Mouse (Mus musculus) intestine, postnatal 0 days (tissue): Measurements from ENCODE around the gene Colgalt1. TPM values are rescaled to one million over a fixed set of nuclear protein-coding genes. Genes with fewer than 3 reads are reported as not detected.

Source experiments
- ATAC-seq: fragments of 200-750 bp; cut with Nextera tagmentation; 2 replicates; pipeline ENCODE4 v1.8.0; 2017; ENCODE audit warnings: mild to moderate bottlenecking, moderate TSS enrichment, moderate library complexity
- H3K27ac ChIP-seq: fragments of 300-500 bp; sonication (generic); 2 replicates; pipeline ENCODE4 v1.5.1; 2014; ENCODE audit warnings: mild to moderate bottlenecking, low read depth, low read length, moderate library complexity
- H3K27me3 ChIP-seq: fragments of 300-500 bp; sonication (generic); replicated peaks from 2 replicates; pipeline ENCODE4 v1.6.1; 2014; ENCODE audit warnings: low read length, mixed read lengths; ENCODE audit not compliant: control insufficient read depth, insufficient read depth
- H3K36me3 ChIP-seq: fragments of 300-500 bp; sonication (generic); 2 replicates; pipeline ENCODE4 v1.6.1; 2014; ENCODE audit warnings: mild to moderate bottlenecking, moderate library complexity; ENCODE audit not compliant: control insufficient read depth, insufficient read depth
- H3K4me1 ChIP-seq: fragments of 300-500 bp; sonication (generic); replicated peaks from 2 replicates; pipeline ENCODE4 v1.6.1; 2014; ENCODE audit warnings: antibody characterized with exemption, low read length, mixed read lengths; ENCODE audit not compliant: control insufficient read depth, insufficient read depth
- H3K4me2 ChIP-seq: fragments of 300-500 bp; sonication (generic); replicated peaks from 2 replicates; pipeline ENCODE4 v1.6.1; 2014; ENCODE audit warnings: low read depth, mild to moderate bottlenecking, moderate library complexity
- H3K4me3 ChIP-seq: fragments of 300-500 bp; sonication (generic); 2 replicates; pipeline ENCODE4 v1.5.1; 2014; ENCODE audit warnings: low read depth, low read length
- H3K9ac ChIP-seq: fragments of 300-500 bp; sonication (generic); 2 replicates; pipeline ENCODE4 v1.6.1; 2014; ENCODE audit warnings: mild to moderate bottlenecking, low read depth, low read length
- H3K9me3 ChIP-seq: fragments of 300-500 bp; sonication (generic); 2 replicates; pipeline ENCODE4 v1.6.1; 2016; ENCODE audit warnings: mixed run types; ENCODE audit not compliant: control insufficient read depth
- CTCF ChIP-seq: sonication (generic); IDR thresholded peaks from 2 replicates; pipeline ENCODE4 v1.5.1; 2016; ENCODE audit warnings: low read depth, mild to moderate bottlenecking, control low read depth, antibody characterized with exemption, moderate library complexity
- WGBS: fragments of 180-500 bp; shearing (Covaris S2); extraction: QIAGEN DNeasy Blood & Tissue Kit; methylation state at CpG from one replicate; pipeline ENCODE4 v1.1.7; 2014; 5-methylcytosine and 5-hydroxymethylcytosine counted together
- polyA plus RNA-seq: library from polyadenylated mRNA; unstranded; fragments of >200 nt; fragmentation: Nextera tagmentation; extraction: Ambion mirVana; gene quantifications from 2 replicates; pipeline ENCODE4 v1.2.1, GENCODE M21; 2015

Colgalt1 gene
- polyA plus RNA-seq, 1 experiment from 2014 or later, result 44.5 TPM

DNA sequence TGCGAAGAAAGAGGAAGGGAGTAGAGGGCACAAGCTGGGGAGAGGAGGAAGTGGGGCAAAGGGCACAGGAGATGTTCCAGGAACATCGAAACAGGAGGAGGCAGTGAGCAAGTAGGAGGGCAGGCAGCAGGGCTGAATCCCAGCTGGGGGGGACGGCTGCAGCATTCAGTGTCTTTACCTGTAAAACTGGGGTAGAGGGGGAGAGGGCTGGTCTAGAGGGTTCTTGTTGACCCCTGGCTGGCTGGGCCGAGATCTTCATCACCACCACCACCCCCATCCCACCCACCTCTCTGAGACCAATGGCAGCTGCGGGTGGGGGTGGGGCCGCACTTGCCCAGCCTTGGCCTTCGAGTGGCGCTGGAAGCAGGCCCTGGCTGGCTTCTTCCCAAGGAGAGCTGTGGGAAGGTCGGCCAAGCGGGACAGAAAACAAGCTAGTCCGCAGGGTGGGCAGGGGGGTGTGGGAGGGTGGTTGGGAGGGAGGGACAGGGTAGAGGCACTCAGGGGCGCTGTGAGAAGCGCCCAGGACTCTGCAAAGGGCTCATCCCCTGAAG is 42.3 kb upstream of the Colgalt1 start, which contains the start of gene Slc27a1:
Slc27a1 (plus strand) TSS at position 496 of the 551 bp plus-strand sequence.
- Histone ChIP-seq H3K27me3 (no peaks in the 10 kb centered on the region), H3K4me1 (peaks cover 2% of the 10 kb centered on the region), H3K9ac (peak within 1 kb of the TSS; percentile 55), H3K27ac (peak within 1 kb of the TSS; percentile 82), H3K4me2 (peak within 1 kb of the TSS; percentile 83), H3K9me3 (no peaks in the 10 kb centered on the region; the same call in 1 of the 2 replicates), H3K36me3 (no peaks in the 10 kb centered on the region), H3K4me3 (peak within 1 kb of the TSS; percentile 47)
- no peak for TF ChIP-seq CTCF
- WGBS, result 23% methylated on average over 12 of the region's 13 CpGs
- ATAC-seq, result no peak

DNA sequence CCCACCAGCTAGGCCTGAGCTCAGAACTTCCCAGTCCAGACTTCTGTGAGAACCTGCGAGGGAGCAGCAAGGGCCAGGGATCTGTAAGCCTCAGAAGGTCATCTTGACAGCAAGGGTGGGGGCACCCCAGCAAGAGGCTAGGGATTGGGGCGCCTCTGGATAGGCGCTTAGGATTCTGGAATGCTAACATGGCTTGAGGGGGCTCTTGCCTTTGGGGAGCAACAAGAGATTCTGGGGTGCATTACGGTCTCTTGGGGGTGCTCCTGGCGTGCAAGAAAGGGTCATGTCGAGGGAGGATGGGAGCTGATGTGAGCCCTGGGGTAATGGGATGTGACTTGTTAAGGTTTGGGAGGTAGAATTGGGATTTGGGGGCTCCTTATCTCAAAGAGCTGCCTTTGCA is 41.9 kb upstream of the Colgalt1 start:
- no peak for ATAC-seq

DNA sequence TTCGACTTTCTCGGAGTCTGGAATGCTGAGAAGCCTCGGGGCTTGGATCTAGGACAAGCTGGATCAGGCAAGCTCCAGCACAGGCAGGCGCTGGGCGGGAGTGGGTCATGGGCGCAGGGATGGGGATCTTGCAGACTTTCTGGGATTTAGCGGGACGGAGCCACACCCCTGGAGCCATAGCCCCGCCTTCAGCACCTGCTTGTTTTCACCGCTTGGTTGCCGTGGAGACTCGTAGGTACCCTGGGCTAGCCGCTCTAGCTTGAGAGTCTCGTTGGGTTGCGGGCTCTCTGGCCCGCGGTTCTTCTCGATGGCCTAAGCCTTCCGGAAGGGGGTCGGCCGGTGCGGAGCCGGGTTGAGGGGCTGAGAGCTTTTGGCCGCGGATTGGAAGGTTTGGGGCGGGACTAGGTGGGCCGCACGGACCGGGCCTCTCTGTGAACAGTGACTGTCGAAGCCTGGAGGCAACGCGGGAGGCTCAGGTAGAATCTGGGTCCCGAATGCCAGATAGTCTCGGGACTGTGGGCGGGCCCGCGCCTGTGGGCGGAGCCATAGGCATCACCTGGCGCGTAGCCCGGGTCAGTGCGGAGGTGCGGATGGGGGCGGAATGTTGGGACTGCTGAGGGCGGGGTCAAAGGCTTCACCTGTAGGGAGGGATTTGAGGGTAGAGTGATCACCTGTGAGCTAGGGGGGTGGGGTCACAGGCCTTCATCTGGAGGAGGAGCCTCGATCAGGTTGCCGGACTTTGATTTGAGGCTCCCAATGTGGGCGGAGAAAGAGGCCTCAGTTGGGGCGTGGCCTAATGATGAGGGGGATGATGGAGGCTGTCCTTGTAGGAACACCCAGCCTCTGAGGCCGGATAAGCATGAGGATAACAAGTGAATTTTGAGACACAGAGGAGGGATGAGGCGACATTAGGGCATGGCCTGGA is 41.2 kb upstream of the Colgalt1 start:
- Histone ChIP-seq H3K9me3 (no peaks in the 10 kb centered on the region), H3K9ac (peak overlapping the region; percentile 55), H3K4me2 (peak overlapping the region; percentile 83), H3K4me1 (peaks cover 2% of the 10 kb centered on the region), H3K27ac (peak overlapping the region; percentile 82), H3K36me3 (no peaks in the 10 kb centered on the region), H3K4me3 (peak overlapping the region; percentile 47), H3K27me3 (no peaks in the 10 kb centered on the region)
- no peak for TF ChIP-seq CTCF
- under 1% methylated on average over 51 of the region's 51 CpGs for WGBS
- ATAC-seq, result peak; percentile 90

More for the DNA sequence above, 41.9 kb upstream of the Colgalt1 start:
- Histone ChIP-seq H3K9ac (no peak overlapping the region; the same call in 1 of the 2 replicates), H3K4me2 (peak overlapping the region; percentile 83), H3K9me3 (no peaks in the 10 kb centered on the region; the same call in 1 of the 2 replicates), H3K27ac (no peak overlapping the region), H3K36me3 (no peaks in the 10 kb centered on the region), H3K4me3 (peak overlapping the region; percentile 47; the same call in 1 of the 2 replicates), H3K27me3 (no peaks in the 10 kb centered on the region), H3K4me1 (peaks cover 2% of the 10 kb centered on the region)
- TF ChIP-seq CTCF, result no peak
- WGBS, result 28% methylated on average over 6 of the region's 6 CpGs

DNA sequence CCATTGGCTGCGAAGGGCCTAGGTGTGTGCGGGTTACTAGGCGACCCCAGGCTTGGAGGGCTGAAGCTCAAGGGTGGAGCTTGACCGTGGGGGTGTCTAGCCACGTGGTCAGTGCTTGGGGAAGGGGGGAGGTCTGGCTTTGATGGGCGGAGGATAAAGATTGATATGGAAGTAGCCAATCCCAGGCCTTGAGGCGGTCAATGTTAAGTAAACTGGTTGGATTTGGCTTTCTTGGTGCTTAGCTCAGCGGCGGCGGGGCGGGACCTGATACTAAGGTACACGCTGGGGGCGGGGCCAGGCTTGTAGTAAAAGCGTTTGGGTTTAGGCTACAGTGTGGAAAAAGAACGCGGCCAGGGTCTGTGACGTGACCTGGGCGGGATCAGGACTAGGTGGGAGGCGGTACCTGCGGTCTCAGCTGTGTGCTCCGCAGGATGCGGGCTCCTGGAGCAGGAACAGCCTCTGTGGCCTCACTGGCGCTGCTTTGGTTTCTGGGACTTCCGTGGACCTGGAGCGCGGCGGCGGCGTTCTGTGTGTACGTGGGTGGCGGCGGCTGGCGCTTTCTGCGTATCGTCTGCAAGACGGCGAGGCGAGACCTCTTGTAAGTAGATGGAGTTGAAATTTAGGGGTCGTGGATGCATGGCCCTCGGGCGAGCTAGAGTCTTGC is 40.4 kb upstream of the Colgalt1 start:
- H3K27ac ChIP-seq, result peak overlapping the region; percentile 82
- WGBS, result 1% methylated on average over 41 of the region's 41 CpGs
- H3K9ac ChIP-seq, result peak overlapping the region; percentile 60
- no peaks in the 10 kb centered on the region for H3K9me3 ChIP-seq
- H3K4me3 ChIP-seq, result peak overlapping the region; percentile 47
- peak overlapping the region; percentile 83 for H3K4me2 ChIP-seq
- H3K36me3 ChIP-seq, result no peaks in the 10 kb centered on the region
- peak; percentile 86 for ATAC-seq
- peaks cover 2% of the 10 kb centered on the region for H3K4me1 ChIP-seq
- no peaks in the 10 kb centered on the region for H3K27me3 ChIP-seq
- TF ChIP-seq CTCF, result peak; percentile 36; the same call in 1 of the 2 replicates

DNA sequence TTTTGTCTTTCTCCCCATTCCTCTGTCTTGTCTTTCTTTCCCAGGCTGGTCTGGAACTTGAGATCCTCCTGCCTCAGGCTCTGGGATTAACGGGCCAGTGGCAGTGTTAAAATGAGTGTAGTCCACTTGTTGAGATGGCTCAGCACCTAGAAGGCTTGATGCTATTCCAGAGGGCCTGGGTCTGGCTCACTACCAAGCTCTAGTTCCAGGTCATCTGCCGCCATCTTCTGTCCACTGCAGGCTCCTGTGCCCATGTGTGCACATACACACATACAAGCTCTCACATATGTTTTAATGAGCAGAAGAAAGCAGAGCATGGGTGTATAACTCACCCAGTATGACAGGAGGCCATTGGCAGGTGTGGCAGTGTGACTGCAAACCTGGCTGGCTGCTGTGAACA is 38.7 kb upstream of the Colgalt1 start:
- WGBS, result 84% methylated on average over 2 of the region's 2 CpGs
- Histone ChIP-seq H3K4me1 (peaks cover 2% of the 10 kb centered on the region), H3K4me3 (no peak overlapping the region), H3K27ac (no peak overlapping the region), H3K4me2 (no peak overlapping the region), H3K36me3 (no peaks in the 10 kb centered on the region), H3K9ac (no peak overlapping the region), H3K27me3 (no peaks in the 10 kb centered on the region), H3K9me3 (no peaks in the 10 kb centered on the region)
- no peak for ATAC-seq
- TF ChIP-seq CTCF, result peak; percentile 19; the same call in 1 of the 2 replicates
